Mouse (Mus musculus) left cerebral cortex, postnatal 36 days (tissue): Measurements from ENCODE around the gene Gstp2. TPM values are rescaled to one million over a fixed set of nuclear protein-coding genes. Genes with fewer than 3 reads are reported as not detected.
A peak's percentile ranks its signal among the peaks of the same experiment; 100 is the strongest.

Experiments used
- DNase-seq, 2 experiments: peaks; one replicate each; pipeline ENCODE4 v3.0.0; 2021 to 2022; ENCODE audit warnings: low spot score in 2 of 2, mixed read lengths in 1 of 2
- intact Hi-C: fragments of 180-260 bp; cut with DNase I; formaldehyde crosslinking; loops from one replicate; pipeline ENCODE4 v1.15.1; 2025
- total RNA-seq, 2 experiments: library from RNA; stranded (reverse); gene quantifications; 2 replicates each; pipeline ENCODE4 v1.2.3; 2021

Gstp2 gene
- total RNA-seq, 2 experiments from 2014 or later = 33.9 to 45.2 TPM

DNA sequence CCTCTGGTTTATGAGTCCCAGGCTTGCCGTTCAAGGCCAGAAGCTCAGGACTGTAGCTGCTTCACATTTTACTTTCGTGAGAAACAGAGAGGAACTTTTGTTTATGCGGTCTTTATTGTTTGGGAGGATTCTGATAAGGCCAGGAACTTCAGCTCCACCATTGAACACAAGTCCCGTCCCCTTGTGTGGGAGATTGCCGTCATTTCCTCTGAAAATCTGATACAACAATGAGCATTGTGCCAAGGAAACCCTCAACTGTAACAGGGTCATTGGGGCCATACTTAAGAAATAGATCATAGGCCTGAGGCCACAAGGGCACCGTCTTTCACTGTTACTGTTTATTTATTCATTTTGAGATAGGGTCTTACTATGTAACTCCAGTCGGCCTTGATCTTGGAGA lies 22.6 kb downstream of the Gstp2 start:
- DNase-seq = no peak
- intact Hi-C loops = no loop called here

DNA sequence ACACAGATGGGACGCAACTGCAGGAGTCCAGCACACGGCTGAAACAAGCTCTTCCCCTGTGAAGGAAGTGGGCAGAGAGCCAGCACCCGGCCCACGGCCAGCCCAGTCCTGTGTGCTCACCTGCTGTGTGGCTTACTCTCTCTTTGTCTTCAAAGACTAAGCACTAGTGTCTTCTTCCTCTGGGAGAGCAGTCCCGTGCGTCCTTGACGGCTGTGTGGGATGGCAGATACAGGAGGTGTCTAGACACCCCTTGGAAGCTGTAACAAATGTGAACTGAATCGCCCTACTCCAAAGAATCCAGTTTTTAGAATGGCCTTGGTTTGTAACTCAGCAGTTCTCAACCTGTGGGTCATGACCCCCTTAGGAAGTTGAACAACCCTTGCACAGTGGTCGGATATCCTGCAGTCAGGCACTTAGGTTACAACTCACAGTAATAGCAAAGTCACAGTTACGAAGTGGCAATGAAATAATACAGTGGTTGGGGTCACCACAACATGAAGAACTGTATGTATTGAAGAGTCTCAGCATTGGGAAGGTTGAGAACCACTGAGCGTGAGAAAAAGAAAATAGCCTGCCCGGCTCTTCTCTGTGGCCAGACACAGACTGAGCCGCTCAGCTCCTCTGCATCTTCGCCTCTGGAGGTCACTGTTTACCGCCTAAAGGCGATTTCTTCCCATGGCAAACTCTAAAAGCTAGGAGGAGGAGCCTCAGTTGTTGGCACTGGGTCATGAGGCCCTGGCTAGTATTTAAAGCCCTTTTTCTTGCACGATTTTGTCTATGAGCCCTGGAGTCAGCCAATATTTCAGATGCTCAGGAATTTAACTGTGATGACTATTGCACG lies 26.9 kb downstream of the Gstp2 start:
- intact Hi-C loops = loop anchor here (1.0 to 10.0 kb wide), 2 partner anchors 29 to 206 kb away; no protein-coding TSS in a partner anchor
- DNase-seq = peak; percentile 60 to 73

DNA sequence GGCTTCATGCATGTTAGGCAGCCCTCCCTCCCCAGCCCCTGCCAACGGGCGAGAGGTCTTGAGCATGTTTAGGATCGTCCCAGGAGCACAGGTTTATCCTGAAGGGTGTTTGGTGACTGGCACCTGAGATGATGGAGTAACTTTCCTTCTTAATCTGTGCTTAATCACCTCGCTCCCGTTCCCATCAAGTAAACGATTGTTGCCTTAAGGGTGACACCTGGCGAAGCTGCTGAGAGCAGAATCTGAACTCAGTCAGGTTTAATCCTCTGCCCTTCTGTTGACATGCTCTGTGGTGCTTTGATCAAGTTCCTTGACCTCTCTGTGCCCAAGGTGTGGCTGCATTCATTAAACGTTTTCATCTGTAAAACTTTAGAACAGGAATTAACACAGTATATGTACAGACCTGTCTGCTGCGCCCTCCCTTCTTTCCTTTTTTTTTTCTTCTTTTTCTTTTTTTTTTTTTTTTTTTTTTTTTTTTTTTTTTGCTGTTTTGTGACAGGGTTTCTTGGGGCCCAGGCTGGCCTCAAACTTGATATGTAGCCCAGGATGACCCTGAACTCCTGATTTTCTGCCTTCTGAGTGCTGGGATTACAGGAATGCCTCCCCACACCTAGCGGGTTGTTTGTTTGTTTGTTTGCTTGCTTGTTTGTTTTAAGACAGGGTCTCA lies 27.8 kb downstream of the Gstp2 start:
- intact Hi-C loops = loop anchor here (10.0 kb wide), 1 partner anchor 207 kb away; no protein-coding TSS in a partner anchor
- no peak for DNase-seq

DNA sequence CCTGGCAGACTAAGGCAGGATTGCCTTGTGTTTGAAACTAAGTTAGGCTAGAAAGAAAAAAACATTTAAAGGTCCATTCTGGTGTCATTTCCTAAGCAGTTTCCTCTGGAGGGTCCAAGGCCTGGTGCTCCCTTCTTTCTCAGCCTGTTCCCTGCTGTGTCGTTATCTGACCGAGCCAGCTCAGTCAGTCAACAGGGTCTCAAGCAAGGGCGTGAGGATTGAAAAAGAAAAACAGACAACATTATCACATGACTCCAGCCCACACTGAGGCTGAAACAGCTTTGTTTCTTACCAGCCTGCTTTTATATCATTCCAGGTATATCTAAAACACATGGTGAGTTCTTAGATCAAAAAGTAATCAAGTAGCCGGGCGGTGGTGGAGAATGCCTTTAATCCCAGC lies 30.2 kb downstream of the Gstp2 start:
- DNase-seq = no peak
- intact Hi-C loops = loop anchor here (10.0 kb wide), 1 partner anchor 209 kb away; no protein-coding TSS in a partner anchor

DNA sequence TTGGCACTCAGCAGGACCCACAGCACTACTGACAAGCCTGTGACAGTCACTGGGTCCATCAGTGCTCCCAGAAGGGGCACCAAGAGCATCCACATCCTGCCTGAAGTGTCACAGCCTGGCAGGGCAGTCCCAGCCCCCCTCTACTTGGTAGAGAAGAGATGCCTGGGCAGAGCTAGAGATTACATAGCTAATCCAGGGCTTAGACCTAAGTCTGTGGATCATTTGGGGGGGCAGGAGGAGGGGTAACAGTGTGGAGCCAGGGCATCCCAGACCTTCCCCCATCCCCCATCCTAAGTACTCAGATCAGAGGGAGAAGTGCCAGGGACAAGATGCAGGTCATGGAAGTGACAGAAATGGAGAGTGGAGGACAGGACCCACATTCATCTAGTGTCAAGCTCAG lies 31.0 kb downstream of the Gstp2 start:
- DNase-seq = no peak
- intact Hi-C loops = loop anchor here (10.0 kb wide), 1 partner anchor 210 kb away; no protein-coding TSS in a partner anchor

DNA sequence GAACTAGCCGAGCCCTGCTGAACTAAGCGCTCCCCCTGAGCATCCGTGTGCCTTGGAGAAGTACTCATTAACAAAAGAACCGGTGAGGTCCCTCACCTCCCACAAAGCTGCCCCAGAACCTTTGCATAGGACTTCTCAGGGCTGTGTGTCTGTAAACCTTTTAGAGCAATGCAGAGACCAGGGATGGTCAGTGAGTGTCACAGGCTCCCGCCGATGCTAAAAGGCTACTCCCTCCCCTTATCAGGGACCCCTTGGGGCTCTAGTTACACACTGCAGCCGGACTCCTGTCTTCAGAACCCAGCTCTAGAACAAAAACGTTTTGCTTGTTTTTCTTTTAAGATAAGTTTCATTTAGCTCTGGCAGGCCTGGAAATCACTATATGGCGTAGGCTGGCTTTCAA lies 32.8 kb downstream of the Gstp2 start:
- intact Hi-C loops = loop anchor here (2.0 to 10.0 kb wide), 2 partner anchors 68 to 212 kb away; no protein-coding TSS in a partner anchor
- no peak for DNase-seq

DNA sequence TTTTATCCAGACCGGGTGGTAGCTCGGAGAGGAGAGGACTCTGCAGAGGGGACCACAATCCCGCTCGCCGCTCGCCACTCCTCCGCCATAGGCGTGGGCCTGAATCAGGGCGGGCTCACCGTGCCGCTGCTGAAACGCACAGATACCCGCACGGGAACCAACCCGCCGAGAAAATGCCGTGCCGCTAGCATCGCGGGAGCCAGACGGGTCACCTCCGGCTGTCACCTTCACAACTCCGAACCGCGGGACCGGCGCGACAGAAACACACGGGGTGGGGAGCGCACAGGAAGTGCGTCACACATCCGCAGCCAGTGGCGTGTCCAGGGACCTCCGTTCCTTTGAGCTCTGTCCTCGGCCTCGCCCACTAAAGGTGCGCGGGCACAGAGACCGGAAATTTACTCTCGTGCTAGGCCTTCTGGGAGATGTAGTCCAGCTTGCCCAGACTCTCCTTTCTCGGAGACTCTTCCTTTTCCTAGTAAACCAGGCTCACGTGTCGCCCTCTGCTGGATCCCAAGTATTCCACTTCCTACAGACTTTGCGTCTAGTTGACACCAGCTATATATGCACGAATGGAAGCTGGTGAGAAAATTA lies 33.3 kb downstream of the Gstp2 start, which contains the start of gene Ndufv1:
Ndufv1 (minus strand) TSS at position 375 of the 591 bp plus-strand sequence.
- peak; percentile 98 for DNase-seq
- intact Hi-C loops = loop anchor here (2.0 to 10.0 kb wide), 2 partner anchors 68 to 212 kb away; no protein-coding TSS in a partner anchor

DNA sequence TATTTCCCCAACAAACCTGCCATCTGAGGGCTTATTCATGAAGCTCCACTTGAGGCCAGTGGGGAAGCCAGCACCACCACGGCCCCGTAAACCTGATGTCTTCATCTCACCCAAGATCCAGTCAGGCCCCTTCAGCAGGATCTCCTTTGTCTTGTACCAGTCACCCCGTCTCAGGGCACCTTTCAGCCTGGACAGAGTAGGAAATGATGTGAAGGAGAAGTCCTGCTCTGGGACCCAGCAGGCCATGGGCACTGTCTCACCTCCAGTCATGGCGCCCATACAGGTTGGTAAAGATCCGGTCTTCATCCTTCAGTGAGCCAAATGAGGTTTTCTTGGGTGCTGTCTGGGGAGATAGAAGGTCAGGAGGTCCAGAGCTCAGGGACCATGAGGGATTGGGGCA lies 34.7 kb downstream of the Gstp2 start:
- intact Hi-C loops = loop anchor here (10.0 kb wide), 1 partner anchor 214 kb away; no protein-coding TSS in a partner anchor
- no peak for DNase-seq

DNA sequence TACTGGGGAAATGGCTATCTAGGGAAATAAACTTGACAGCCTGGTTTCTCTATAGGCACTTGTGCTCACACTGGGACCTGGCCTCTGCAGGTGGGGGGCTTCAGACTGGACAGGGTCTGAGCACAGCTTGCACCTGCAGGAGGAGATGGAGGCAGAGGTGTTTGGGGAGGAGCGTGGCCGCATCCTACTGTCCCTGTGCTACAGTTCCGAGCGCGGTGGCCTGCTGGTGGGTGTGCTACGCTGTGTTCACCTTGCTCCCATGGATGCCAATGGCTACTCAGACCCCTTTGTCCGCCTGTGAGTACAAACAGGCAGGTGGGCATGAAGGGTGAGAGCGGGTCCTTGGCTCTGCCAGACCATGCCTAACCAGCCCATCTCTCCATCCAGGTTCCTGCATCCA lies 39.9 kb downstream of the Gstp2 start:
- no peak for DNase-seq
- intact Hi-C loops = no loop called here

DNA sequence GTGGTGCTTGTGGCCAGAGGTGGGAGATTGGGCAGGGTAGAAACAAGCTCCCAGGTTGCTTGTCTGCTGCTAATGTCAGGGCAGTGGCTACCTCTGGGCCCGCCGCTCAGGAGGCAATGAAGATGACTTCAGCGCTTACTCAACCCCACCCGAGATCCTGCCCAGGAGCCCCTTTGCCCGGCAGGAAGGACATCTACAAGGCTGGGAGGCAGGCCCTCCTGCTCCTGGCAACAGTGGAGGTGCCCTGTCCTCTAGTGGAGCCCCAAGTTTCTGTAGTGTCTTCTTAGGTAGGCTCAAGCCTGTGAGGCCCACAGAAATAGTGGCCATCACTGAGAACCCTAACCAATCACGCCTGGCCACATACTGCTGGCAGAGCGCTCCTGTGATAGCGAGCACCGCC lies 40.7 kb downstream of the Gstp2 start:
- intact Hi-C loops = no loop called here
- no peak for DNase-seq

DNA sequence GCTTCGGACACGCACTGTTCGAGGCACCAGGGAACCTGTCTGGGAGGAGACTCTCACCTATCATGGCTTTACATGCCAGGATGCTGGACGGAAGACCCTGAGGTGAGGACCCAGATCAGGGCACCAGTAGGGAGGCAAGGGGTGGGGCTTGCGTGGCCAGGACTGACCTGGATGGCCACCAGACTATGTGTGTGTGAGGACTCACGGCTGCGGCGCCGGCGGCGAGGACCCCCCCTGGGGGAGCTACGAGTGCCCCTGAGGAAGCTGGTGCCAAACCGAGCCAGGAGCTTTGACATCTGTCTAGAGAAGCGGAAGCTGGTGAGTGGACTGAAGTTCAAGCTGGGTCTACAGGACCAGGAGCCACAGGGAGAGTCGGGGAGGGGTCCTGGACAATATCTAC lies 41.5 kb downstream of the Gstp2 start:
- no peak for DNase-seq

DNA sequence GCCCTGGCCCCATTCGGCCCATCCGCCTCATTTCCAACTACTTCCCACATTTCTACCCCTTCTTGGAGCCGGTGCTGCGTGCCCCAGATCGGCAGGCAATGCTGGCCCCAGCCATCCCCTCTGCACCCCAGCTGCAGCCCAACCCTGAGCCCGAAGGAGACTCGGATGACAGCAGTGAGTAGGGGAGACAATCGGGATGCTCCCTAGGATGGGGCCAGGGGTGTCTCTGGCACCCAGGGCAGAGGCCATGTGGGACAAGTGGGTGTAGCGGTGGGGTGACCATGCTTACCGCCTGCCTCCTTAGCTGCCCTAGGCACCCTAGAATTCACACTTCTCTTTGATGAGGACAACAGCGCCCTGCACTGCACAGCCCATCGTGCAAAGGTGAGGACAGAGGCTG lies 42.2 kb downstream of the Gstp2 start:
- intact Hi-C loops = no loop called here
- DNase-seq = no peak

More for the DNA sequence above, 41.5 kb downstream of the Gstp2 start:
- intact Hi-C loops = no loop called here

DNA sequence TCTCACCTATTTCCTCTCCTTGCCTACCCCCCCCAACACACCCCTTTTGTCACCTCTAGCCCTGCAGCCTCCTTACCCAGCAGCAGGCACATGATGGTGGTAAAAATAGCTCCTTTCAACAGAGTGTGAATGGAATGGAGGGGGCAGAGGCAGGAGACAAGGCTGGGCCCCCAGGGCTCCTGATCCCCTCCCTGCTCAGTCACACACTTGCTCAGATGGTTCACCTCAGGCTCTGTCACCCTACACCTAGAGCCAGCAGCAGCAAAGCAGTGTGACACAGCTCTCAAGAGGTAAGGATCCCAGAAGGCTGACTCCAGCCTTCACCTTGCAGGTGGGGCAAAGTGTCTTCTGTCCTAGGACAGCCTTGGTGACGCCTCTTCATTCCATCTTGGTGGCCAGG lies 42.7 kb downstream of the Gstp2 start, which contains the start of gene Doc2g:
Doc2g (plus strand) TSS at position 202 of the 400 bp plus-strand sequence.
- DNase-seq = no peak
- intact Hi-C loops = no loop called here

DNA sequence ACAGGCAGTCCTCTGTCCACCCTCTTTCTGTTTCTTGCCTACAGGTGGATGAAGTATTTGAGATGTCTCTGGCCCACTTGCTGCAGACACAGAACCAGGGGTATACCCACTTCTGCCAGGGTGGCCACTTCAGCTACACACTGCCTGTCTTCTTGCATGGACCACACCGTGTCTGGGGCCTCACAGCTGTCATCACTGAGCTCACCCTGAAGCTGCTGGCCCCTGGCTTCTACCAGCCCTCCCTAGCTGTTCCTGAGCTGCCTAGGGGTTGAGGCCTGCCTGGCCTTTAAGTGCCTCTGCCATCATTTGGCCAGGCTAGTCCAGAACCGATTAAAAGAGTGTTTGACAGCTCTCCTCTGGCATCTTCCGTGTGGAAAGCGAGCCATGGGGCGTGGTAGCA lies 44.1 kb downstream of the Gstp2 start:
- intact Hi-C loops = no loop called here
- no peak for DNase-seq

DNA sequence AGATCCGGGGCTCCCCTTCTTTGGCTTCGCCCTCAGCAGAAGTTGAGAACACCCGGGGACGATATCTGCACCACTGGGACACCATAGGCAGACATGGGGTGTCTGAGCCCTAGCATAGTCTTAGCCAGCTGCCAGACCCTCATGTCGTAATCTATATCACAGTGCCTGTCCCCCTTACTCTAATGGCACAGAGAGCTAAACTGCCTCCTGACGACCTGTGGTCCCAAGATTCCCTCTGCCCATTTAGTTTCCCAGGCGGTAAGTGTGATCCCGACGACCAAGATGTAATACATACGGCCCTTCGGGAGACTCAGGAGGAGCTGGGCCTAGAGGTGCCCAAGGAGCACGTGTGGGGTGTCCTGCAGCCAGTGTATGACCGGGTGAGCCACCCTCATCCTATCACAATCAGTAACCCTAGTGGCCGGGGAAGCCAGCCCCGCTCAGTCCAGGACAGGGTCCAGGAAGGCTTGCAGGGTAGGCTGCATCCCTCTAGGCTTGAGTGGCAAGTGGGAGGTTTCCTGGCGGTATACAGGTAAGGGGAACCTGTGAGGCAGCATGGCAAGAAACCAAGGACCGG lies 44.8 kb downstream of the Gstp2 start:
- no peak for DNase-seq
- intact Hi-C loops = no loop called here

DNA sequence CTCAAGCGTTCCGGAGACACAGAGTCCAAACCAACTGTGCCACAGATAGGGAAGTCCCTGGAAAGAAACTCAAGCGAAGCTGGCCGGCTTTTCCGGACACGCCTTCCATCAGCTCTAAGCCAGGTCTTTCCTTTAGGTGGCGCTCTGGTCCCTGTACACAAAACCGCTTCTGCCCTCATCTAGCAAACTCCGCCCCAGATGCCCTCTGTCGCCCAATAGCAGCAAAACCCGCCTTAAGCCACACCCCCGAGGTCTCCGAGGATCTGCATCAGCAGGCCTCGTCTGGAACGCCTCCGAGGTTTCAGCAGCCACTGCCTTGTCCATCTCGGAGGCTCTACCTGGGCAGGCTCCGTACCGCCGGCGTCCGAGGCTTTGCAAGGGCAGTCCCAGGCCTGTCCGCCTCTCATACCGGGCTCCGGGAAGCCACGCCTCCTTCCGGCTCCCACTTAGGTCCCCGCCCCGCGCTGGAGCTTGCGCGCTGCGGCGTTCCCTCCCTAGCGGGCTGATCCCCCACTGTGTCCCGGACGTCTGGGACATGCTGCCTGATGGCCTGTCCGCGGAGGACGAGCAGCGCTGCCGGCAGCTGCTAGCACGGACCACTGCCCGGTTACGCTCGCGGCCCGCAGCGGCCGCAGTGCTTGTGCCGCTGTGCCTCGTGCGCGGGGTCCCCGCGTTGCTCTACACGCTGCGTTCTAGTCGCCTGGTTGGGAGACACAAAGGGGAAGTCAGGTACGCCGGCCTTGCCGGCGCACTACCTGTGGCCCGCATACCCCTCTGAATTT lies 45.5 kb downstream of the Gstp2 start, which contains the start of the genes Nudt8 and Gm49405:
Nudt8 (plus strand) TSS at position 462 of the 782 bp plus-strand sequence.
Gm49405 (plus strand) TSS at position 508 of the 782 bp plus-strand sequence.
- peak; percentile 95 to 96 for DNase-seq
- intact Hi-C loops = no loop called here

DNA sequence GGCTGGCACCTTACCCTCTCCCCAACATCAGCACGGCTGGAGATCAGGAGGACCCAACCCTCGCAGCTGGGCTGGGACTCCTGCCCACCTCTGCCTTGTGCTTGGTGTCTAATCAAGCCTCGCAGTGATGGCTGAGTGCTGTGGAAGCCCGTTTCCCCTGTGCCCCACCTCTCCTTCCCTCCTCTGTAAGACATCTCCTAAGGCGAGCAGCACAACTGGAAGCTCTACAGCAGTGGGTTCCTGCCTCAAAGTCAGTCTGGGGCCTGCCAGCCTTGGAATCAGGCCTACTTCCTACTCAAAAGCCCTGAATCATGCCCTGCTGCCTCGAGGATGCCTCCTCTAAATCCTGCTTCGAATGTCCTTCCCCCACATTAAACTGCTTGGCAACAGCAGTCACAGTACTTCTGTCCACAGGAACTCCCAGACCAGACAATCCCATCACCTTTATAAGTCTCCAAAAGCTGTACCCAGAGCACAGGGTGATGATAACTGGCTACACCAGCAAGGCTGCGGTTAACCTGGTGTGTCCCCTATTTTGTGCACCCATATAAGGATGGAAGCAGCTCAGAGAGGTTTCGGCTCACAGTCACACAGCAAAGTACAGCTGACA lies 46.6 kb downstream of the Gstp2 start:
- intact Hi-C loops = no loop called here
- no peak for DNase-seq

DNA sequence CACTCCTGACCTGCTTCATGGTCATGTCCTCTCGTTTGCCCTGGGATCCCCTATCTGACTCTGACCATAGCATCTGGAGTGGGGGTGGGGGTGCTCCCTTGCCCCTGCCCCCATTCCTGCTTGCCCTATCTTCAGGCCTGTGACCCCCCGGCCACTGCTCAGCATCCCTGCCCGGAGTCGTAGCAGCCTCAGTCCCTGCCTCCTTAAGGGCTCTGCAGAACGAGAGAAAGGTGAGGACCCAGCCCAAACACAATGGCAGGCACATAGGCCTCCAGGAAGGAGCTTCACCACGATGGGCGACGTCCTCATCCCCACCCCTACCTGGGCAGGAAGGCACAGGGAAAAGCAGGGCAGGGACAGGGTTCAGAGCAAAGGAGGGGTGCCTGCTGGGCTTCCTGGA lies 47.5 kb downstream of the Gstp2 start:
- DNase-seq = no peak
- intact Hi-C loops = no loop called here
